Mouse (Mus musculus) stomach, postnatal 0 days (tissue): ENCODE data around the gene Col5a1. TPM values are rescaled to one million over a fixed set of nuclear protein-coding genes. Genes with fewer than 3 reads are reported as not detected.

Source experiments
- ATAC-seq: fragments of 200-750 bp; cut with Nextera tagmentation; 2 replicates; pipeline ENCODE4 v1.8.0; 2017; ENCODE audit not compliant: low FRiP score, low TSS enrichment
- DNase-seq: peaks from one replicate; pipeline ENCODE4 v3.0.0-alpha.2; 2016; ENCODE audit warnings: low spot score
- H3K27ac ChIP-seq: fragments of 300-500 bp; sonication (generic); replicated peaks from 2 replicates; pipeline ENCODE4 v1.5.1; 2014; ENCODE audit warnings: mild to moderate bottlenecking, control low read depth
- H3K27me3 ChIP-seq: fragments of 300-500 bp; sonication (generic); 2 replicates; pipeline ENCODE4 v1.6.1; 2014; ENCODE audit warnings: low read length; ENCODE audit not compliant: control insufficient read depth, insufficient read depth
- H3K36me3 ChIP-seq: fragments of 300-500 bp; sonication (generic); 2 replicates; pipeline ENCODE4 v1.6.1; 2014; ENCODE audit warnings: low read length, mixed read lengths; ENCODE audit not compliant: control insufficient read depth, insufficient read depth
- H3K4me1 ChIP-seq: fragments of 300-500 bp; sonication (generic); replicated peaks from 2 replicates; pipeline ENCODE4 v1.6.1; 2014; ENCODE audit warnings: antibody characterized with exemption; ENCODE audit not compliant: control insufficient read depth, insufficient read depth
- H3K4me2 ChIP-seq: fragments of 300-500 bp; sonication (generic); replicated peaks from 2 replicates; pipeline ENCODE4 v1.6.1; 2014; ENCODE audit warnings: low read depth, mild to moderate bottlenecking, control low read depth, moderate library complexity
- H3K4me3 ChIP-seq: fragments of 300-500 bp; sonication (generic); 2 replicates; pipeline ENCODE4 v1.5.1; 2014; ENCODE audit warnings: low read depth, low read length, control low read depth
- H3K9ac ChIP-seq: fragments of 300-500 bp; sonication (generic); 2 replicates; pipeline ENCODE4 v1.6.1; 2014; ENCODE audit warnings: mild to moderate bottlenecking, low read length, control low read depth, mixed read lengths
- H3K9me3 ChIP-seq: fragments of 300-500 bp; sonication (generic); 2 replicates; pipeline ENCODE4 v1.6.1; 2016; ENCODE audit warnings: low read length; ENCODE audit not compliant: control insufficient read depth
- CTCF ChIP-seq: IDR thresholded peaks from 2 replicates; pipeline ENCODE4 v1.5.1; 2016; ENCODE audit warnings: antibody characterized with exemption, low read depth, mild to moderate bottlenecking, moderate library complexity
- EP300 ChIP-seq: optimal IDR thresholded peaks from 2 replicates; pipeline ENCODE3; 2016; ENCODE audit warnings: antibody characterized with exemption
- WGBS: fragments of 180-500 bp; shearing (Covaris S2); extraction: QIAGEN DNeasy Blood & Tissue Kit; methylation state at CpG from one replicate; pipeline ENCODE4 v1.1.7; 2014; 5-methylcytosine and 5-hydroxymethylcytosine counted together
- polyA plus RNA-seq: library from polyadenylated mRNA; unstranded; fragments of >200 nt; fragmentation: Nextera tagmentation; extraction: Ambion mirVana; gene quantifications from 2 replicates; pipeline ENCODE4 v1.2.1, GENCODE M21; 2015

Col5a1 gene
- polyA plus RNA-seq, 1 experiment from 2014 or later, result 69.2 TPM

GRCm38 (mm10) chr2:28064339-28065080 lies 178.3 kb downstream of the Col5a1 start:
- H3K4me1 ChIP-seq, result no peaks in the 10 kb centered on the region
- no peaks in the 10 kb centered on the region for H3K27me3 ChIP-seq
- ATAC-seq (no peak), DNase-seq (no peak)
- no peak overlapping the region for H3K9ac ChIP-seq
- no peak for TF ChIP-seq CTCF
- no peak for TF ChIP-seq EP300
- H3K4me2 ChIP-seq, result no peak overlapping the region
- no peak overlapping the region for H3K4me3 ChIP-seq
- H3K27ac ChIP-seq, result no peak overlapping the region
- WGBS, result 48% methylated on average over 7 of the region's 7 CpGs
- no peaks in the 10 kb centered on the region for H3K9me3 ChIP-seq
- no peaks in the 10 kb centered on the region for H3K36me3 ChIP-seq

- no peak overlapping the region for H3K4me2 ChIP-seq
- no peaks in the 10 kb centered on the region for H3K4me1 ChIP-seq
- no peaks in the 10 kb centered on the region for H3K9me3 ChIP-seq
- 82% methylated on average over 5 of the region's 5 CpGs for WGBS
- ATAC-seq (no peak), DNase-seq (no peak)
- no peak overlapping the region for H3K27ac ChIP-seq
- TF ChIP-seq EP300 (no peak), CTCF (no peak)
- H3K27me3 ChIP-seq, result no peaks in the 10 kb centered on the region
- H3K4me3 ChIP-seq, result no peak overlapping the region
- H3K9ac ChIP-seq, result no peak overlapping the region
- H3K36me3 ChIP-seq, result no peaks in the 10 kb centered on the region
These were observed 178.9 kb downstream of the Col5a1 start for GRCm38 (mm10) chr2:28065081-28065651.

GRCm38 (mm10) chr2:28066686-28067085 lies 180.5 kb downstream of the Col5a1 start:
- no peaks in the 10 kb centered on the region for H3K9me3 ChIP-seq
- H3K4me1 ChIP-seq, result no peaks in the 10 kb centered on the region
- 71% methylated on average over 5 of the region's 5 CpGs for WGBS
- no peak overlapping the region for H3K9ac ChIP-seq
- H3K4me3 ChIP-seq, result no peak overlapping the region
- H3K4me2 ChIP-seq, result no peak overlapping the region
- ATAC-seq, result no peak
- no peaks in the 10 kb centered on the region for H3K27me3 ChIP-seq
- no peak overlapping the region for H3K27ac ChIP-seq
- no peak for DNase-seq
- no peaks in the 10 kb centered on the region for H3K36me3 ChIP-seq
- TF ChIP-seq CTCF (no peak), EP300 (no peak)

- no peak for DNase-seq
- Histone ChIP-seq H3K4me2 (no peak overlapping the region), H3K36me3 (no peaks in the 10 kb centered on the region), H3K4me3 (no peak overlapping the region), H3K27me3 (no peaks in the 10 kb centered on the region), H3K9me3 (no peaks in the 10 kb centered on the region), H3K9ac (no peak overlapping the region), H3K4me1 (no peaks in the 10 kb centered on the region), H3K27ac (no peak overlapping the region)
- no peak for ATAC-seq
- TF ChIP-seq EP300 (no peak), CTCF (no peak)
- 70% methylated on average over 6 of the region's 6 CpGs for WGBS
These were observed 180.9 kb downstream of the Col5a1 start for GRCm38 (mm10) chr2:28067175-28067574.

- no peaks in the 10 kb centered on the region for H3K4me1 ChIP-seq
- 88% methylated on average over 2 of the region's 2 CpGs for WGBS
- no peak overlapping the region for H3K4me2 ChIP-seq
- no peaks in the 10 kb centered on the region for H3K36me3 ChIP-seq
- H3K27ac ChIP-seq, result no peak overlapping the region
- no peak overlapping the region for H3K9ac ChIP-seq
- DNase-seq (no peak), ATAC-seq (0 out of 2 replicates have a peak, but pooled peaks have one; percentile 32)
- no peaks in the 10 kb centered on the region for H3K9me3 ChIP-seq
- TF ChIP-seq EP300 (no peak), CTCF (no peak)
- H3K27me3 ChIP-seq, result no peaks in the 10 kb centered on the region
- H3K4me3 ChIP-seq, result no peak overlapping the region
These were observed 181.8 kb downstream of the Col5a1 start for GRCm38 (mm10) chr2:28067821-28068536.

- Histone ChIP-seq H3K36me3 (no peaks in the 10 kb centered on the region), H3K27ac (no peak overlapping the region), H3K9ac (no peak overlapping the region), H3K4me3 (no peak overlapping the region), H3K4me1 (no peaks in the 10 kb centered on the region), H3K9me3 (no peaks in the 10 kb centered on the region), H3K4me2 (no peak overlapping the region), H3K27me3 (no peaks in the 10 kb centered on the region)
- no peak for TF ChIP-seq CTCF
- no peak for TF ChIP-seq EP300
- WGBS, result 73% methylated on average over 9 of the region's 9 CpGs
- ATAC-seq, result peak; percentile 57; the same call in 1 of the 2 replicates
- no peak for DNase-seq
These were observed 182.3 kb downstream of the Col5a1 start for GRCm38 (mm10) chr2:28068537-28068878.
